Mouse (Mus musculus) olfactory bulb, adult 2 months (tissue): ENCODE results near the gene Foxc1.

Source experiments
- CTCF ChIP-seq: fragments of 200-500 bp; IDR thresholded peaks from 2 replicates; pipeline ENCODE4 v1.5.1; 2012; ENCODE audit warnings: low read depth, mild to moderate bottlenecking, low read length, moderate library complexity; ENCODE audit not compliant: insufficient read depth
- POLR2A ChIP-seq: fragments of 200-500 bp; IDR thresholded peaks from 2 replicates; pipeline ENCODE4 v1.6.1; 2012; ENCODE audit warnings: mild to moderate bottlenecking, low read depth, low read length, moderate library complexity; ENCODE audit not compliant: insufficient read depth

DNA sequence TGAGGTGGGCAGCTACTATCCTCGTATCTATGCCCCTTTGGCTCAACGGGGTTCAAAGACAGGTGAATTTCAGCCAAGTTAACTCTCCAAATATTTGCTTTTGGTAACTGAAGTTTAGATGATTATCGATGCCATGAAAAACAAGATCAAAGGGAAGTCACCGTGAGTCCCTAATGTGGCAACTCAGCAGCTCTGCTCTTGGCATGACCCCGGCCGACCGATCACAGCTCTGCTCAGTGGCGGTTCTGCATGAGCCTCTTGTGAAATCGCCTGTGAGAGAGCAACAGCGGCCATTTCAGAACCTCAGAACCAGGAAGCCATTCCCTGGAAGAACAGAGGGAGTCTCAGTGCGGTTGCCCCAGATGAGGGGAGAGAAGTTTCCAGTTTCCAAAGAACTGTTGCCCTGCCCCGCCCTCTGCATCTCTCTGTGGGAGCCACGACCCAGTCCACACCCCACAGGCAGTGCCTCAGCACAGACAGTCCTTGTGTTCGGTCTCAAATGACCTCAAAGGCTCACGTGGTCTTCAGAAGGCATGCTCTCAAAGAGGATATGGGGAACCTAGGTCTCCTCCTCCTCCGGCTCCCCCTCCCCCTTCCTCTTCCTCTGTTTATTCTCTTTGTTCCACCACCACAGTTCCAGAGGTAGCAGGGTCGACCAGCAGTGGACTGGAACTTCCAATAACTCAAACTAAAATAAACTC, 27.0 kb upstream of the Foxc1 start:
- TF ChIP-seq CTCF (no peak), POLR2A (no peak)
